Mouse (Mus musculus): Measurements from ENCODE around the gene Glmn. TPM values are rescaled to one million over a fixed set of nuclear protein-coding genes. Genes with fewer than 3 reads are reported as not detected.

Gene Glmn
- 20.4 and 21.7 TPM in 2 replicates for polyA plus RNA-seq (2012; rRNA removed)

GRCm38 (mm10) chr5:107597301-107598077 is at the start of gene Glmn, which contains the start of gene Rpap2:
Gene Glmn (minus strand): TSS chr5:107597888.
Gene Rpap2 (plus strand): TSS chr5:107597373.

GRCm38 (mm10) chr5:107534581-107534980 is 63.1 kb downstream of the Glmn start, which contains the start of gene 1700028K03Rik:
Gene 1700028K03Rik (plus strand): TSS chr5:107534709.

GRCm38 (mm10) chr5:107507321-107507720 is 90.4 kb downstream of the Glmn start, which contains the start of gene Gm42669:
Gene Gm42669 (plus strand): TSS chr5:107507621.

Other genes starting within 250 kb of the Glmn start
- 10.0 and 10.3 TPM in 2 replicates for gene Ephx4, start 195.2 kb downstream of the Glmn start, polyA plus RNA-seq (2012; rRNA removed)
- 0.03 TPM in 1 of 2 replicates, not detected in the other for gene Lpcat2b, start 166.3 kb downstream of the Glmn start, polyA plus RNA-seq (2012; rRNA removed)
- 24.9 and 26.3 TPM in 2 replicates for gene Btbd8, start 159.9 kb downstream of the Glmn start, polyA plus RNA-seq (2012; rRNA removed)
- 0.23 and 0.45 TPM in 2 replicates for gene Gm42669, start 90.3 kb downstream of the Glmn start, polyA plus RNA-seq (2012; rRNA removed)
- gene 1700028K03Rik, start 63.2 kb downstream of the Glmn start, polyA plus RNA-seq (2012; rRNA removed) = 0.27 and 0.37 TPM in 2 replicates
- gene Rpap2, start 515 bp downstream of the Glmn start, polyA plus RNA-seq (2012; rRNA removed) = 12.0 and 13.0 TPM in 2 replicates
- gene Gfi1, start 128.1 kb upstream of the Glmn start, polyA plus RNA-seq (2012; rRNA removed) = 0.05 and 0.09 TPM in 2 replicates
- gene Ube2d2b, start 232.2 kb upstream of the Glmn start, polyA plus RNA-seq (2012; rRNA removed) = not detected in 2 replicates

All from central nervous system, embryonic 18 days (tissue).